Mouse (Mus musculus) intestine, embryonic 15.5 days (tissue): ENCODE results near the gene Med15. TPM values are rescaled to one million over a fixed set of nuclear protein-coding genes. Genes with fewer than 3 reads are reported as not detected.

Experiments
- ATAC-seq: fragments of 200-750 bp; cut with Nextera tagmentation; 2 replicates; pipeline ENCODE4 v1.8.0; 2017; ENCODE audit warnings: moderate TSS enrichment, moderate library complexity
- H3K27ac ChIP-seq: fragments of 300-500 bp; sonication (generic); 2 replicates; pipeline ENCODE4 v1.5.1; 2015; ENCODE audit warnings: mild to moderate bottlenecking, inconsistent platforms
- H3K27me3 ChIP-seq: fragments of 300-500 bp; sonication (generic); replicated peaks from 2 replicates; pipeline ENCODE4 v1.6.1; 2015; ENCODE audit warnings: inconsistent platforms
- H3K36me3 ChIP-seq: fragments of 300-500 bp; sonication (generic); 2 replicates; pipeline ENCODE4 v1.6.1; 2015; ENCODE audit warnings: inconsistent platforms
- H3K4me1 ChIP-seq: fragments of 300-500 bp; sonication (generic); replicated peaks from 2 replicates; pipeline ENCODE4 v1.6.1; 2015; ENCODE audit warnings: inconsistent platforms
- H3K4me2 ChIP-seq: fragments of 300-500 bp; sonication (generic); replicated peaks from 2 replicates; pipeline ENCODE4 v1.6.1; 2015; ENCODE audit warnings: mild to moderate bottlenecking, inconsistent platforms
- H3K4me3 ChIP-seq: fragments of 300-500 bp; sonication (generic); replicated peaks from 2 replicates; pipeline ENCODE4 v1.5.1; 2015; ENCODE audit warnings: inconsistent platforms
- H3K9ac ChIP-seq: fragments of 300-500 bp; sonication (generic); 2 replicates; pipeline ENCODE4 v1.6.1; 2015; ENCODE audit warnings: inconsistent platforms
- H3K9me3 ChIP-seq: fragments of 300-500 bp; sonication (generic); 2 replicates; pipeline ENCODE4 v1.6.1; 2016; ENCODE audit warnings: inconsistent platforms
- WGBS: fragments of 180-500 bp; shearing (Covaris S2); methylation state at CpG from one replicate; pipeline ENCODE4 v1.1.7; 2015; 5-methylcytosine and 5-hydroxymethylcytosine counted together
- polyA plus RNA-seq: library from polyadenylated mRNA; unstranded; fragments of >200 nt; fragmentation: Nextera tagmentation; extraction: Ambion mirVana; gene quantifications from 2 replicates; pipeline ENCODE4 v1.2.1, GENCODE M21; 2015

Gene Med15
- 38.0 and 43.0 TPM in 2 replicates for polyA plus RNA-seq

DNA sequence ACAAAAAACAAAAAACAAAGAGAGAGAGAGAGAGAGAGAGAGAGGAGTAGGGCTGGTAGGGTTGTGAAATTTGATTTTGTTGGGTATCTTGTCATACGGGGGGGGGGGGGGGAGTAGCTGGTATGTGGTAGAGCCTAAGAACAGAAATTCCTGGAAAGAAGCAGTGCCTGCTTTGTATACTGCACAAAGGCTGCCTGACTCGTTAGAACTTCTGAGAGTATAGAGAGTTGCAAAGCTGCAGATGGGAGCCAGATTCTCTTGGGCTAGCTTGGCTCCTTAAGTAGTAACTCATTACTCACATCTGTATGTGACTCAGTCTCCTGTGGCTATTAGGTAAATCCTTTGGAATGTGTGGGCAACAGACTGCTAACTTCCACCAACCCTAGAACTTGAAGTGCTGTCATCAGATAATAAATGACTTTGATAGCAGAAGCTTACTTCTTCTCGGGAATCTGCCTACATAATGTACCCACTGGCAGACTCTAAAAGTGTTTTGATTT is at the start of gene Med15:
Med15 (minus strand) TSS at position 51 of the 500 bp plus-strand sequence.
- no peak for ATAC-seq
- Histone ChIP-seq H3K4me3 (no peak within 1 kb of the TSS), H3K4me2 (no peak within 1 kb of the TSS), H3K9me3 (no peaks in the 10 kb centered on the region), H3K27me3 (no peaks in the 10 kb centered on the region), H3K36me3 (no peaks in the 10 kb centered on the region), H3K27ac (no peak within 1 kb of the TSS), H3K4me1 (no peaks in the 10 kb centered on the region), H3K9ac (no peak within 1 kb of the TSS)
- WGBS: 33% methylated on average over 3 of the region's 3 CpGs

DNA sequence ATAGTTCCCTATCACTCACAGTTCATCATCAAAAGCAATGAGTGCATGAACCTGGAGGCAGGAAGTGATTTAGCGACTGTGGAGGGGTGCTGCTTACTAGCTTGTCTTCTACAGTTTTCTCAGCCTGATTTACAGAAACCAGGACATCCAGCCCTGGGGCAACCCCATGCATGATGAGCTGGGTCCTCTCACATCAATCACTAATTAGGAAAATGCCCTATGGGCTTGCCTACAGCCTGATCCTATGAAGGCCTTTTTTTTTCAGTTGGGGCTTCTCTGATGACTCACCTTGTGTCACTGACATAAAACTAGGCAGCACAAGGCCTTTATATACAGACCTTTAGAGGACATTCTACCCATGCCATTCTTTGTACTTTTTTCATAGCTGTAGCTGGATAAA is 47.0 kb upstream of the Med15 start:
- no peaks in the 10 kb centered on the region for H3K27me3 ChIP-seq
- H3K36me3 ChIP-seq: peaks cover 23% of the 10 kb centered on the region
- WGBS: 53% methylated on average over 1 of the region's 1 CpGs
- H3K9ac ChIP-seq: no peak overlapping the region
- no peaks in the 10 kb centered on the region for H3K9me3 ChIP-seq
- no peak overlapping the region for H3K4me2 ChIP-seq
- H3K27ac ChIP-seq: no peak overlapping the region
- H3K4me1 ChIP-seq: no peaks in the 10 kb centered on the region
- H3K4me3 ChIP-seq: no peak overlapping the region
- ATAC-seq: no peak

DNA sequence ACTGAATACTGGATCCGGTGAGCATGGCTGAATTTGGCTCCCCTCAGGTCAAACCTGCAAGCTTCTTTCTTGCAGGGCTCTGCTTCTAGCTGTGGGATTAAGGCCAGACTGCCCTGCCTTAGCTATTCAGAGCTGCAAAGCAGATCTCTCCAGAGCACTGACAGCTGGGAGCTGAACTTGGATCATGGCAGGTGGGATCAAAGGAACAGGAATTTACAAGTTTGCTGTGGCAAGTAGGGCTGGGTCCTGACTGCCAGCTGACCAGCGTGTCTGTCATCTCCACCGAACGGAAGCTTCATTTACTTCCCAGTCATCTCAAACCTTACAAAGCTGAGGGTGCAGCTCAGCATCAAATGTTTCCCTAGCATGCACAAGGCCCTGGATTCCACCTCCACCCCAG is 45.5 kb upstream of the Med15 start:
- Histone ChIP-seq H3K4me3 (no peak overlapping the region), H3K4me2 (no peak overlapping the region), H3K9ac (no peak overlapping the region), H3K36me3 (peaks cover 24% of the 10 kb centered on the region), H3K27ac (no peak overlapping the region), H3K9me3 (no peaks in the 10 kb centered on the region), H3K27me3 (no peaks in the 10 kb centered on the region), H3K4me1 (no peaks in the 10 kb centered on the region)
- WGBS: 84% methylated on average over 4 of the region's 4 CpGs
- no peak for ATAC-seq

DNA sequence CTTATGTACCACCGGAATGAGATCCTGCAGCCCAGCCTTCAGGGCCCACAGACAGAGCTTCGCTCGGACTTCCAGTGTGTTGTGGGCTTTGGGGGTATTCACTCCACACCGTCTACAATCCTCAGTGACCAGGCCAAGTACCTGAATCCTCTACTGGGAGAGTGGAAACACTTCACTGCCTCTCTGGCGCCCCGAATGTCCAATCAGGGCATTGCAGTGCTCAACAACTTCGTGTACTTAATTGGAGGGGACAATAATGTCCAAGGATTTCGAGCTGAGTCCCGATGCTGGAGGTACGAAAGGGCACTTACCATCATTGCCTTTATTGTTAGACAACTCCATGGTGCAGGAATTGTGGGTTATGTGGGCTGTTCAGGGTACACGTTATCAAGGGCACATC is 44.1 kb upstream of the Med15 start:
- Histone ChIP-seq H3K27me3 (no peaks in the 10 kb centered on the region), H3K4me1 (no peaks in the 10 kb centered on the region), H3K9ac (no peak overlapping the region), H3K9me3 (no peaks in the 10 kb centered on the region), H3K36me3 (peaks cover 29% of the 10 kb centered on the region), H3K4me2 (no peak overlapping the region), H3K27ac (no peak overlapping the region), H3K4me3 (no peak overlapping the region)
- ATAC-seq: no peak
- 67% methylated on average over 11 of the region's 11 CpGs for WGBS

DNA sequence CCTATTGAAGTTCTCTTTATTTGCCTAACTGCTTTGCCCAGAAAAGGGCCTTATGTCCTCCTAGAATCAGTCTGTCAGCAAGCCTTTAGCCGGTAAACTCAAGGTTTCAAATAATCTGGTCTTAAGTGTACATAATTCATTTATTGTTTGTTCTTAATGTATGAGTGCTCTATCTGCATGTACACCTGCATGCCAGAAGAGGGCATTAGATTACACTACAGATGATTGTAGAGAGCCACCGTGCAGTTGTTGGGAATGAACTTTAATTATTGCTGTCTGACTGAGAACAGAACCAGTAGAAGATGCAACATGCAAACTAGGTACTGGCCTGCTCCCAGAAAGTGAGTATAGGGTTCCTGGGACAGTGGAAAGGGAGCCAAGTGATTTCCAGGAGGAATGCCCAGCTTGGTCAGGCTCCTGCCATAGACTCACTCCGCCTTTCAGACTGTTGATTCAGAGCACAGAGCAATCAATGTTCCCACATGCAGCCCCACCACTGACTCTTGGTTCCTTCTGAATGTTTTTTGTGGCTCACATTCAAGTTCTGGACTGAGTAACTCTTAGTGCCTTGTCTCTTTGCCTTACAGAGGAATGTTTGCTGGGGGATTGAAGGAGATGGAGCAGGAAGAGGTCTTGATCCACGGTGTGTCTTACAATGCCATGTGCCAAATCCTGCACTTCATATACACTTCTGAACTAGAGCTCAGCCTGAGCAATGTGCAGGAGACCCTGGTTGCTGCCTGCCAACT is 38.6 kb upstream of the Med15 start:
- 71% methylated on average over 4 of the region's 4 CpGs for WGBS
- Histone ChIP-seq H3K4me1 (no peaks in the 10 kb centered on the region), H3K4me2 (no peak overlapping the region), H3K36me3 (peaks cover 34% of the 10 kb centered on the region), H3K9me3 (no peaks in the 10 kb centered on the region), H3K27me3 (no peaks in the 10 kb centered on the region), H3K4me3 (no peak overlapping the region), H3K27ac (no peak overlapping the region), H3K9ac (no peak overlapping the region)
- no peak for ATAC-seq

DNA sequence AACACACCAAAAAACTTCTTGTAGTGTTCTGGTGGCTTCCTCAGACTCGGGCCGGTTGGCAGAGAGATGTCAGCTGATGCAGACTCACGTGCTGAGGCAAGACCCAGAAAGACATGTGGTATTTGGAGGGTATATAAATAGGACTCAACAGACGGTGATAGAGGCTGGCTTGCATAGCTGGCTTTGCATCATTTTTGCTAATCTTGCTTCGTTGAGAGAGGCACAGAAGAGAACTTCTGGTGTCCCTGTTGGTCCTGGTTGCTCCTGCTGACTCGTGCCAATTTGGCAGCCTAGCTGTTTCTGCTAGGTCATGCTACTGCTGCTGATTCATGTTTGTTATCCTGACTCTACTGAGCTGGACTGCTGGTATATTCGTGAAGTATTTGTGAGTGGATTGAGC is 36.1 kb upstream of the Med15 start:
- H3K9ac ChIP-seq: no peak overlapping the region
- no peak overlapping the region for H3K4me3 ChIP-seq
- H3K27me3 ChIP-seq: no peaks in the 10 kb centered on the region
- H3K36me3 ChIP-seq: peaks cover 24% of the 10 kb centered on the region
- H3K4me1 ChIP-seq: peaks cover 6% of the 10 kb centered on the region; the same call in 1 of the 2 replicates
- no peak for ATAC-seq
- no peak overlapping the region for H3K4me2 ChIP-seq
- no peak overlapping the region for H3K27ac ChIP-seq
- WGBS: 88% methylated on average over 7 of the region's 7 CpGs
- H3K9me3 ChIP-seq: no peaks in the 10 kb centered on the region

DNA sequence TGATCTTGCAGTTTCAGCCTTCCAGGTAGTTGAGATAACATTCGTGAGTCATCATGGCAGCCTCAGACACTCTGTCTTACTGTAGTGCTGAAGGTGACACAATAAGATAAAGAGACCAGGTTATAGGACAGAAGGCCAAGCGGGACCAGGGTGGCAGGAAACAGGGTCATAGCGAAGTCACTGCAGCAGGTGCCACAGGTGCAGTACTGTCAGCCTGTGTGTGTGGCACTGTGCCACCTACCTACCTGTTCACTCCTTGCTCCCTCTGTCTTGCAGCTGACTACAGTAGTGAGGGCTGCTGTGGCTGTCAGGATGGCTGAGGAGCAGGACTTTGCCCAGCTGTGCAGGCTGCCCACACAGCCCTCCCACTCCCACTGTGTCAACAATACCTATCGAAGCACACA is 31.4 kb upstream of the Med15 start:
- ATAC-seq: peak; percentile 78
- Histone ChIP-seq H3K9ac (no peak overlapping the region), H3K4me3 (no peak overlapping the region), H3K9me3 (no peaks in the 10 kb centered on the region), H3K4me2 (peak overlapping the region; percentile 37), H3K27me3 (no peaks in the 10 kb centered on the region), H3K4me1 (peaks cover 18% of the 10 kb centered on the region), H3K27ac (peak overlapping the region; percentile 80), H3K36me3 (peaks cover 13% of the 10 kb centered on the region)
- 65% methylated on average over 4 of the region's 4 CpGs for WGBS

DNA sequence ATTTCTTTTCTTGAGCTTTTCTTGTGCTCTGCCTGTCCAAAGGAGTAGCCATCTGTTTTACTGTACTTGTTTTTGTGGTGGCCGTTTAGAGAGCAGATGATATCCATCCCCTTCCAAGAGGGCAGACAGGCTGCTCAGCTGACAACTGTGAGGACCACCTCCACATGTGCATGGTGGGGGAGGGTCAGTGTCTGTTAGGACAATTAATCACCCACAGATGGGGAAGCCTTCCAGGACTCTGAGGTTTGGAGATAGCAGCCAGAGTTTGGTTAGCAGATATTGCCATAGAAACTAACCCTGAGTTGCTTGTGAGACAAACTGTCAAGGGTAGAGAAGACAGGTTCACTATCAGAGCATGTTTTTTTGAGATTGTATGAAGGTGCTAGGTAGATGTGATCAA is 28.4 kb upstream of the Med15 start:
- Histone ChIP-seq H3K27ac (no peak overlapping the region), H3K27me3 (no peaks in the 10 kb centered on the region), H3K36me3 (no peaks in the 10 kb centered on the region), H3K4me1 (peaks cover 22% of the 10 kb centered on the region), H3K4me3 (0 out of 2 replicates have a peak overlapping the region, but pooled peaks have one; percentile 66), H3K4me2 (peak overlapping the region; percentile 92; the same call in 1 of the 2 replicates), H3K9me3 (no peaks in the 10 kb centered on the region), H3K9ac (no peak overlapping the region)
- no peak for ATAC-seq
- 45% methylated on average over 1 of the region's 1 CpGs for WGBS

DNA sequence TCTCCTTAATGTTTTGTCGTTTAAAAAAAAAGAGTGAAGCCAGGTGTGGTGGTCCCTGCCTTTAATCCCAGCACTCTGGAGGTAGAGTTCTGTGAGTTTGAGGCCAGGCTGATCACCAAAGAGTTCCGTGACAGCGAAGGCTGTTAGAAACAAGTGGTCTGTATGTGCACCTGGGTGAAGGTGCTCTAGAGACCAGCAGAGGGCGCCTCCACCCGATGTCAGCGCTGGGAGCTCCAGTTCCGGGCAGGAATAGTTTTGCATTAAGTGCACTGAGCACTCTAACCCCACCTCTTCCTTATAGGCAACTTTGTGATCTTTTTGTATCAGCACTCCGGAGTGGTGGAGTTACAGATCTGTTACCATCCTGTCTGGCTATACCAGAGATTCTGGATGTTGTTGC is 28.0 kb upstream of the Med15 start:
- Histone ChIP-seq H3K4me1 (peaks cover 18% of the 10 kb centered on the region), H3K4me2 (peak overlapping the region; percentile 92), H3K27me3 (no peaks in the 10 kb centered on the region), H3K27ac (no peak overlapping the region), H3K36me3 (no peaks in the 10 kb centered on the region), H3K9me3 (no peaks in the 10 kb centered on the region), H3K9ac (no peak overlapping the region), H3K4me3 (peak overlapping the region; percentile 66)
- ATAC-seq: no peak
- 37% methylated on average over 8 of the region's 8 CpGs for WGBS

DNA sequence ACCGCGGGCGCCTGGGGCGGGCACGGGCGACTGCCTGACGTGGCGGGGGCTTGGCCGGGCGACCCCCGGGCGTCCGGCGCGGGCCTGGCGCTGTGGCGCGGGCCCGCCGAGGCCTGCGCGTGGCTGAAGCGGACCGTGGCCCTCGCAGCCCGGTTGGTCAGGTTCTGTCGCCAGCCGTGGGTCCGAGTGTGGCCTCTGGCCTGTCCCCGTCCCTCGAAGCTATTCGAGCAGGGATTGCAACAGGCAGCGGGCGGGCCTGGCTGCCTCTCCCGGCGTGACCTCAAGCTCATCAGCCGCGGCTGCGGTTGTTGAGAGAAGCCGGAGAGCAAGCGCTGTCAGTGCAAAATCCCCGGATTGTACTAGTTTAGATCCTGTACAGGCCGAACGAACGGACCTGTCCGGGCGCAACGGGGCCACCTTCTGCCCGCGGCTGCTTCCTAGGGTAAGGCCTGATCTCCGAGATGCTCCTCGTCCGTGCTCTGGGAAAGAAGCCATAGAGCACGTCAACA is 27.2 kb upstream of the Med15 start:
- ATAC-seq: peak; percentile 48
- H3K36me3 ChIP-seq: no peaks in the 10 kb centered on the region
- WGBS: under 1% methylated on average over 54 of the region's 54 CpGs

DNA sequence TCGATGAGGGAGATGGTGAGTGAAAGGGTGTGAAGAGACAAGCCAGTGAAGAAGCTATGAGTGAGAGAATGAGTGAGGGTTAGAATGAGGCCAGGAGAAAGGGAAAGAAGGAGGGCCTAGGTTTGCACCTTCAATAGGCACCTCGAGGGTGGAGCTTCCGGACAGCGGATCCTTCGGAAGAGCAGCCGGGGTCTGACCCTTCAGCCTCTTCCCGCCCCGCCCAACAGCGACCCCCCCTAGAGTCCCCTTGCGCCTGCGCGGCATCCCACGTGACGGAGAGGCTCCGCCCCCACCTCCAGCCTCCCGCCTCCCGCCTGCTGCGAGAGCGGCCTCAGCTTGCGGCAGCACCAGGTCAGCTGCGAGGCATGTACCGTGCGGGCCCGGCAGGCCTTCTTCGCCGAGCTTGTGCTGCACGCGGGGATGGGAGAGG is 26.7 kb upstream of the Med15 start, which contains the start of gene Klhl22:
Klhl22 (plus strand) TSS at position 275 of the 430 bp plus-strand sequence.
- peak within 1 kb of the TSS; percentile 66 for H3K4me3 ChIP-seq
- H3K4me1 ChIP-seq: peaks cover 17% of the 10 kb centered on the region
- 1% methylated on average over 28 of the region's 28 CpGs for WGBS
- peak within 1 kb of the TSS; percentile 79 for H3K9ac ChIP-seq
- ATAC-seq: peak; percentile 94
- H3K9me3 ChIP-seq: no peaks in the 10 kb centered on the region
- H3K36me3 ChIP-seq: no peaks in the 10 kb centered on the region
- peak within 1 kb of the TSS; percentile 92 for H3K4me2 ChIP-seq
- H3K27ac ChIP-seq: peak within 1 kb of the TSS; percentile 87
- H3K27me3 ChIP-seq: no peaks in the 10 kb centered on the region

More for the DNA sequence above, 27.2 kb upstream of the Med15 start:
- H3K4me3 ChIP-seq: peak overlapping the region; percentile 66
- peaks cover 18% of the 10 kb centered on the region for H3K4me1 ChIP-seq
- no peaks in the 10 kb centered on the region for H3K27me3 ChIP-seq
- H3K27ac ChIP-seq: peak overlapping the region; percentile 87
- no peaks in the 10 kb centered on the region for H3K9me3 ChIP-seq
- H3K9ac ChIP-seq: peak overlapping the region; percentile 79
- H3K4me2 ChIP-seq: peak overlapping the region; percentile 92

DNA sequence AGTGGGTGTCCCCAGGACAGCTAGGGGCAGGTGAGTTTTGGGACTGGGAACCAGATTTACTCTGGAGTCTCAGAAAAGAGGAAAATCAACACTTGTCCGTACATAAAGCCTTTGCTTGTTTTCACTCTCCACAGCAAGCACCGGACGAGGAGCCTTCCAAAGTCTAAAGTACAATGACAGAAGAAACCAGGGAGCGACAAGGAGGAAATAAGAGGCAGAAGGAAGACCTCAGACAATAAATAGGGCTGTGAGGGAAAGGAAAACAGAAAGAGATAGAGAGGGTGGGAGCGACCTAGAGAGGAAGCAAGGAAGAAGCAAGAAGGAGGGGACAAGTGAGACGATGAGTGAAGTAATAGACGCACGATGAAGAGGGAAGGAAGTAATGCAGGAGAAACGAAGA is 26.2 kb upstream of the Med15 start:
- Histone ChIP-seq H3K36me3 (no peaks in the 10 kb centered on the region), H3K4me1 (peaks cover 16% of the 10 kb centered on the region), H3K27me3 (no peaks in the 10 kb centered on the region), H3K4me2 (peak overlapping the region; percentile 92), H3K9ac (peak overlapping the region; percentile 79), H3K27ac (peak overlapping the region; percentile 87), H3K9me3 (no peaks in the 10 kb centered on the region), H3K4me3 (peak overlapping the region; percentile 66)
- WGBS: 25% methylated on average over 9 of the region's 9 CpGs
- ATAC-seq: peak; percentile 66
